Mouse (Mus musculus) thymus, adult 2 months (tissue): Measurements from ENCODE around the gene Dennd4a. TPM values are rescaled to one million over a fixed set of nuclear protein-coding genes. Genes with fewer than 3 reads are reported as not detected.
"Not testable (repeated sequence)": the region's sequence is repeated elsewhere in the genome, so short reads cannot be mapped to it uniquely, and the experiment has no call there.

Experiments used
- DNase-seq: peaks from one replicate; pipeline ENCODE4 v3.0.0; 2021
- H3K27ac ChIP-seq: fragments of 200-500 bp; 2 replicates; pipeline ENCODE4 v1.5.1; 2012; ENCODE audit warnings: low read length, control low read depth; ENCODE audit not compliant: control insufficient read depth, insufficient read depth
- H3K27me3 ChIP-seq: fragments of 200-500 bp; 2 replicates; pipeline ENCODE4 v1.6.1; 2012; ENCODE audit warnings: mild to moderate bottlenecking, low read length, moderate library complexity, mixed read lengths; ENCODE audit not compliant: control insufficient read depth, insufficient read depth
- H3K36me3 ChIP-seq: fragments of 200-500 bp; 2 replicates; pipeline ENCODE4 v1.6.1; 2012; ENCODE audit warnings: mild to moderate bottlenecking, low read length, moderate library complexity; ENCODE audit not compliant: control insufficient read depth, insufficient read depth
- H3K4me1 ChIP-seq: fragments of 200-500 bp; replicated peaks from 2 replicates; pipeline ENCODE4 v1.6.1; 2012; ENCODE audit warnings: low read length; ENCODE audit not compliant: control insufficient read depth, insufficient read depth
- H3K4me3 ChIP-seq: fragments of 200-500 bp; 2 replicates; pipeline ENCODE4 v1.5.1; 2012; ENCODE audit warnings: mild to moderate bottlenecking, low read length, control low read depth, moderate library complexity; ENCODE audit not compliant: control insufficient read depth, insufficient read depth
- CTCF ChIP-seq: fragments of 200-500 bp; IDR thresholded peaks from 2 replicates; pipeline ENCODE4 v1.5.1; 2012; ENCODE audit warnings: mild to moderate bottlenecking, control low read depth, low read length, moderate library complexity, borderline replicate concordance; ENCODE audit not compliant: control insufficient read depth, poor library complexity, insufficient read depth; ENCODE audit errors: extremely low read depth
- POLR2A ChIP-seq: fragments of 200-500 bp; IDR thresholded peaks from 2 replicates; pipeline ENCODE4 v1.6.1; 2012; ENCODE audit warnings: mild to moderate bottlenecking, low read length, control low read depth, moderate library complexity; ENCODE audit not compliant: control insufficient read depth, poor library complexity, insufficient read depth; ENCODE audit errors: extremely low read depth
- WGBS: fragments of 180-500 bp; shearing (Covaris S2); methylation state at CpG from one replicate; pipeline ENCODE4 v1.1.7; 2018; 5-methylcytosine and 5-hydroxymethylcytosine counted together
- polyA plus RNA-seq: library from polyadenylated mRNA; depleted of rRNA; stranded (reverse); fragments of >200 nt; gene quantifications from 2 replicates; pipeline ENCODE4 v1.2.3, GENCODE M21; 2012

Gene Dennd4a
- polyA plus RNA-seq, 1 experiment, result 12.3 TPM

DNA sequence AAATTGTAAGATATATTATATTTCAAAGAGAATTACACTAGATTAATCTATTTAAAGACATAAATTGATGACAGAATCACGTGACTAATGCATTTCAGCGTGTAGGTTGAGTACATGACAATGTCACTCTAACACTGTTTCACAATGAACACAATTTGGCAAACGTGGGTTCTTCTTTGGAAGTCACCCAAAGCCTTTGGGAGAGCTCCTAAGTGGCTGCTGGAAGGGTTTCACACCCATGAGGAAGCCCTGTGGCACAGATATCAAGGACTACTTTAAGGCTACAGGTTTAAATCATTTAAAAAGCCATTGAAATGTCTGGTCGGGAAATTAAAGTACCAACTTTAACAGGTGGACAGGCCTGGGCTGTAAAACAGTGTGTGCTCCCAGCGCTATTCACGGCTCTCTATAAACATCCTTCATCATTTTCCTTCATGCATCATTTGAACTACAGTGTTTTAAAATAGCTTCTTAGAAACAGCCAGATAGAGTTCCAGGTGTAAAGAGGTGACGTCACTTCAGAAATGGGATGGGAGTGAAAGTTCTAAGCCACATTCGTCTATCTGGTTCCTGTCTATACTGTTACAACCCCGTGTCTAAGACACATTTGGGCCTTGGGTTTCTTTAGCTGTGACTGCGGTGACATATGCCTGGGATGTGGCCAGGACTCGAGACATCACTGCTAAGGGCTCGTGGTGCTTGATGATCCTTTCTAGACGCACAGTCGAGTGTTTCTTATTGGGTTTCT lies 3.9 kb upstream of the Dennd4a start:
- no peak for DNase-seq
- H3K4me1 ChIP-seq, result no peaks in the 10 kb centered on the region
- TF ChIP-seq POLR2A (no peak), CTCF (no peak)
- no peak overlapping the region for H3K4me3 ChIP-seq
- WGBS, result 86% methylated on average over 14 of the region's 14 CpGs
- no peak overlapping the region for H3K27ac ChIP-seq
- no peaks in the 10 kb centered on the region for H3K27me3 ChIP-seq
- no peaks in the 10 kb centered on the region for H3K36me3 ChIP-seq

DNA sequence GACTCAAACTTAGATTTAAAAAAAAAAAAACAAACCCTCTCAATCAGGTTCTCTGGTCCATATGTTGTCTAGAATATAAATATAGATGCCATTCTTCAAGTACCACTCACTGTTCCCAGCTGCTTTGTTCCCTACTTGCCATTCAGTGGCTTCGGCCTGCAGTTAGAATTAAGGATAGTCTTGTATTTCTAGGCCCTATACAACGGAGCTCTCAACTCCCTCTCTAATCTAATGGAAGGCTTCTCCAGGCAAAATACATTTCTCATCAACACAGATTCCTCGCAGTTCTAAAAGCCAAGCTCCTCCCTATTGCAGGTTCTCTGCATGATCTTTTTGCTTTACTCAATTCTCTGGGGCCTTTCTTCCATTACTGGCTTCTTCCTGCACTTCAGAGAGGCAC lies 1.3 kb upstream of the Dennd4a start:
- H3K27me3 ChIP-seq, result no peaks in the 10 kb centered on the region
- no peaks in the 10 kb centered on the region for H3K4me1 ChIP-seq
- DNase-seq, result no peak
- 90% methylated on average over 3 of the region's 3 CpGs for WGBS
- no peaks in the 10 kb centered on the region for H3K36me3 ChIP-seq
- no peak overlapping the region for H3K4me3 ChIP-seq
- no peak overlapping the region for H3K27ac ChIP-seq
- TF ChIP-seq POLR2A (no peak), CTCF (no peak)

DNA sequence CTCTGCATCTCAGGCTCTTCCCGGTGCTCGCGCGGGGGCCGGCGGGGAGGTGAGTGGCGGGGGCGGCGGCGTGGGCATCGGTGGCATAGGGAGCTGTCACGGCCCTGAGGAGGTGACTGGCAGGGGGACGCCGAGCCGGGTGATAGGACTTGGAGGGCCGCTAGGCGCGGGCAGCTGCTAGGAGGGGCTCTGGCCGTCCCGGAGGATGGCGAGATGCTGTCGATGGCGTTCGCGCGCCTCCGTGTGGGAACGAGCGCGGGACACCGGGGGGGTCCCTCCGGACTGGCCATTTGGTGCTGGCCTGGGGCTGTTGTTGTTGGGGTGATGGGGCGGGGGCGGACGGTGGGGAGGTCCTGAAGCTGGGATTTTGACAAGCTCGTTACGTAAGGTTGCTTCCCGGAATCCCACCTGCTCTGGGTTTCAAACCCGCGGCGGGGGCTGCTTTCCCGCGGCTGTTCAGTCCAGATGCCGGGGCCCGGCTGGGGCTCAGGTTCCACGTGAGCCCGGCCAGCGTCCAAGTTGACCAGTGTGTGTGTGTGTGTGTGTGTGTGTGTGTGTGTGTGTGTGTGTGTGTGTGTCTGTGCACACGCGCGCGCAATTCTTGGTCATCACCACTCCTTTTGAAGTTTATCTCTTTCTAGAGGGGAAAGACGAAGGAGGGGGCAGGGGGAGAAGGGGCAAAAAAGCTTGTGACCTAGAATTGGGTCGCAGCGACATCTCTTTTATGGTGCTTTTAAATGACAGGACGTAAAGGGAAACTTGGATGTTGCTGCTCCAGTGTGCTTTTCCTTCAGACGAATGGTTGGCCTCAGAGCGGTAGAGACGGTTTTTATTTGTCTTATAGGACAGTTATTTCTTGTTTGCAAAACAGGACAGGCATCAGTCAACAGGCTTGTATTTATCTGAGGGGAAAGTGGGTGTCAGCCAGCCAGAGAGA lies 666 bp downstream of the Dennd4a start:
- Histone ChIP-seq H3K4me3 (peak overlapping the region; percentile 63), H3K36me3 (no peaks in the 10 kb centered on the region), H3K27ac (peak overlapping the region; percentile 9; the same call in 1 of the 2 replicates), H3K4me1 (no peaks in the 10 kb centered on the region), H3K27me3 (no peaks in the 10 kb centered on the region)
- TF ChIP-seq CTCF, result no peak; the same call in 1 of the 2 replicates
- TF ChIP-seq POLR2A, result 0 out of 2 replicates have a peak, but pooled peaks have one; percentile 14
- no peak for DNase-seq
- WGBS, result under 1% methylated on average over 59 of the region's 59 CpGs

DNA sequence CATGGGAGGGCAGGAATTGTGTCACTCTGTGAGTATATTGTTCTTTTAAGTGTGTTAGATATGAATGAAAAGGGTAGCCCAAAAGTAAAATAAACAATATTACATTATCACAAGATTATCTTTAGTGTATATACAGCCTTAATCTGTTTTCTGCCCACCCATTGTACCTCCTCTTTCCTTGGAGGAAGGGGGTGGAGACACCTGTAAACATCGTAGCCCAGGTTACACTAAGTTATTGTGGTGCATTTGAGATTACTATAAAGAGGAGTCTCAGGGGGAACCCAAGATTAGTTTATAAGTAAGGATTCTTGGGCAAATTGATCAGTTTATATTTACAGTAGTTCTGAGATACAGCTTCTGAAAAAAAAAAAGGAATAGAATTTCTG lies 1.3 kb downstream of the Dennd4a start:
- H3K27ac ChIP-seq, result no peak overlapping the region
- H3K27me3 ChIP-seq, result no peaks in the 10 kb centered on the region
- H3K4me1 ChIP-seq, result no peaks in the 10 kb centered on the region
- WGBS, result 23% methylated on average over 1 of the region's 1 CpGs
- no peak for TF ChIP-seq POLR2A
- no peak for TF ChIP-seq CTCF
- H3K4me3 ChIP-seq, result no peak overlapping the region
- H3K36me3 ChIP-seq, result no peaks in the 10 kb centered on the region
- DNase-seq, result no peak

DNA sequence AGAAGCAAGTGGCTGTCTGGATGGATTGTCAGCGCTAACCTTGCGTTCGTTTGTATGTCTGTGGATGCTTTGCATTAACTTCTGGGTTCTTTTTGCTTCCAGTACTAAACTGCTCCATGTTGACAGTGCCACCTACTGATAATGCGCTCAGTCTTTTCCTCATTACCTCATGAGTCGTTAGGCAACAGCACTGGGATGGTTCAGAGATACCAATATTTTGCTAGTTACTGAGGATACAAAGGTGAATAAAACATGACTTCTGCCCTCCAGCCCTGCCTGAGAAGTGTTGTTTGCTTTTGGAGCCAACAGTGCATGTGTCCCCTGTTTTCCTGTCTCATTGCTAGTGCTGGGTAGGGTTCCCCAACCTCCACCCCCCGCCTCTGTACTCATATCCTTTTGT lies 3.1 kb downstream of the Dennd4a start:
- Histone ChIP-seq H3K4me3 (no peak overlapping the region), H3K27ac (no peak overlapping the region), H3K27me3 (no peaks in the 10 kb centered on the region), H3K36me3 (no peaks in the 10 kb centered on the region), H3K4me1 (no peaks in the 10 kb centered on the region)
- no peak for DNase-seq
- WGBS, result 91% methylated on average over 6 of the region's 6 CpGs
- TF ChIP-seq POLR2A, result no peak

DNA sequence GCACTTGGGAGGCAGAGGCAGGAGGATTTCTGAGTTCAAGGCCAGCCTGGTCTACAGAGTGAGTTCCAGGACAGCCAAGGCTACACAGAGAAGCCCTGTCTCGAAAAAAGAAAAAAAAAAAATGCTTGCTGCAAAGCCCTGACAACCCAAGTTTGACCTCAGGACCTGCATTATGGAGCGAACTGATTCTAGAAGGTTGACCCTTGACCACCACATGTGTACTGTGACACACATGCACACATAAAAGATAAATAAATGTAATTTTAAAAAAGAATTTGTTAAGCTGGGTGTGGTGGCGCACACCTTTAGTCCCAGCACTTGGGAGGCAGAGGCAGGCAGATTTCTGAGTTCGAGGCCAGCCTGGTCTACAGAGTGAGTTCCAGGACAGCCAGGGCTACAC lies 8.5 kb downstream of the Dennd4a start:
- H3K27me3 ChIP-seq, H3K4me3 ChIP-seq, H3K36me3 ChIP-seq, DNase-seq, H3K27ac ChIP-seq, H3K4me1 ChIP-seq: not testable (repeated sequence)
- 98% methylated on average over 4 of the region's 4 CpGs for WGBS
